Mouse (Mus musculus): ENCODE data around the gene Slc51b. TPM values are rescaled to one million over a fixed set of nuclear protein-coding genes. Genes with fewer than 3 reads are reported as not detected.

Gene Slc51b
- polyA plus RNA-seq, 1 experiment from 2014 or later = 3.1 TPM

Other genes with a start within 250 kb of the Slc51b start
- gene Parp16, start 227.6 kb downstream of the Slc51b start, polyA plus RNA-seq (2015; fragmentation: Nextera tagmentation; extraction: Ambion mirVana) = 7.9 and 8.1 TPM in 2 replicates
- 0.66 and 1.1 TPM in 2 replicates for gene Cilp, start 157.8 kb downstream of the Slc51b start, polyA plus RNA-seq (2015; fragmentation: Nextera tagmentation; extraction: Ambion mirVana)
- 50.6 and 53.5 TPM in 2 replicates for gene Clpx, start 128.7 kb downstream of the Slc51b start, polyA plus RNA-seq (2015; fragmentation: Nextera tagmentation; extraction: Ambion mirVana)
- 9.2 and 9.8 TPM in 2 replicates for gene Pdcd7, start 76.9 kb downstream of the Slc51b start, polyA plus RNA-seq (2015; fragmentation: Nextera tagmentation; extraction: Ambion mirVana)
- gene Ubap1l, start 61.9 kb downstream of the Slc51b start, polyA plus RNA-seq (2015; fragmentation: Nextera tagmentation; extraction: Ambion mirVana) = 0.14 and 0.31 TPM in 2 replicates
- 2.2 TPM in 2 replicates for gene Kbtbd13, start 31.3 kb downstream of the Slc51b start, polyA plus RNA-seq (2015; fragmentation: Nextera tagmentation; extraction: Ambion mirVana)
- 13.4 and 16.1 TPM in 2 replicates for gene Rasl12, start 24.4 kb downstream of the Slc51b start, polyA plus RNA-seq (2015; fragmentation: Nextera tagmentation; extraction: Ambion mirVana)
- 21.1 and 25.3 TPM in 2 replicates for gene Mtfmt, start 12.8 kb upstream of the Slc51b start, polyA plus RNA-seq (2015; fragmentation: Nextera tagmentation; extraction: Ambion mirVana)
- gene Spg21, start 38.0 kb upstream of the Slc51b start, polyA plus RNA-seq (2015; fragmentation: Nextera tagmentation; extraction: Ambion mirVana) = 111 and 126 TPM in 2 replicates
- not detected in 2 replicates for gene Ankdd1a, start 97.2 kb upstream of the Slc51b start, polyA plus RNA-seq (2015; fragmentation: Nextera tagmentation; extraction: Ambion mirVana)
- gene Plekho2, start 157.1 kb upstream of the Slc51b start, polyA plus RNA-seq (2015; fragmentation: Nextera tagmentation; extraction: Ambion mirVana) = 14.9 and 20.0 TPM in 2 replicates
- 12.7 and 17.5 TPM in 2 replicates for gene Pif1, start 164.2 kb upstream of the Slc51b start, polyA plus RNA-seq (2015; fragmentation: Nextera tagmentation; extraction: Ambion mirVana)
- 29.8 and 30.3 TPM in 2 replicates for gene Rbpms2, start 206.7 kb upstream of the Slc51b start, polyA plus RNA-seq (2015; fragmentation: Nextera tagmentation; extraction: Ambion mirVana)
- gene Oaz2, start 245.0 kb upstream of the Slc51b start, polyA plus RNA-seq (2015; fragmentation: Nextera tagmentation; extraction: Ambion mirVana) = 299 and 308 TPM in 2 replicates

Measured in kidney, embryonic 15.5 days (tissue).